Mouse (Mus musculus) liver, adult 2 months (tissue): ENCODE measurements at regions not wholly inside any gene's neighbourhood (a gene's known extent, or its start where the extent isn't known, plus 50 kb on each side); places are given as distances from the start of the nearest gene placed in this dataset.

Experiments
- CTCF ChIP-seq: fragments of 200-500 bp; IDR thresholded peaks from 2 replicates; pipeline ENCODE4 v1.5.1; 2011; ENCODE audit warnings: low read depth, low read length, control low read depth
- POLR2A ChIP-seq: fragments of 200-500 bp; IDR thresholded peaks from 2 replicates; pipeline ENCODE4 v1.6.1; 2011; ENCODE audit warnings: low read length, control low read depth; ENCODE audit not compliant: insufficient read depth; ENCODE audit errors: extremely low read depth

DNA sequence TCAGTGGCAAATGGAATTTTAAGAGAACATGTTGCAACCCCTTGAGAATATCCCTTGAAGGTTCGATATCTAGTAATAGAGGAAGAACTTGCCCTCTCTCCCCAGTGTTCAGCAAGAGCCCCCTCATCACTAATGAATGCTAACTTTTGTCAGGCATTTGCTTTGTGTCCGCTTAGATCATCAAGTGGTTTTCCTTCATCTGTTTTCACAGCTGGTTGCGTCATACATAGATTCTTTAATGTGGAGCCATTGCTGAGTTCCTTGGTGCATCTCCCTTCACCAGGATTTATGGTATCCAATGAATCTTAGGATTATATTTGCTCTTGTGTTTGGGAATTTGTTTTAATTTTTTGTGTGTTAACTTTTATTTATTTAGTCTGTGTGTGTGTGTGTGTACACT, 124.2 kb upstream of the Twist2 start:
- TF ChIP-seq POLR2A (no peak), CTCF (no peak)
